Comparison of ENCODE assay signal across 21 mouse cellular contexts in the genomic region with DNA sequence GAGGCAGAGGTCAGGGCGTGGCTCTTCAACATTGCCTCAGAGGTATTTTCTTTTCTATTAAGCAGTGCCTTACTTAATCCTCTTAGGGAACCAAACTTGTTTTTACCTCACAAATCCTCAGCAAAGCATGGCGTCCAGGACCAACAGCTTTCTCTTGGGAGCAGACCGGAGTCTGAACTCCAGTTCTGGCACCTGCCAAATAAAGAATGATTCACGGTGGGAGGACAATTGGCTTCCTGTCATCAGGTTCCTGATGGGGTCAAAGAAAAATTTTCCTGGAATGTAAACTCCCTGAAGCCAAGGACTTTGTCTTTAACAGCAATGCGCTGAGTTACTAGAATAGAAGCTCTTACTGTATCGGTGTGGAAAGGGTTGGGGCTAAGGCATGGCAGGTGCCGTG. TPM values are rescaled to one million over a fixed set of nuclear protein-coding genes. Genes with fewer than 3 reads are reported as not detected.
DNase-seq lines count a peak whose midpoint lies in the region; ATAC-seq and TF ChIP-seq lines count a peak whose summit lies in the region.
"Had no signal": no experiment of that assay in that cellular context is flagged by ENCODE, and none has a peak within 500 bp of the region (broad histone marks: within the 10 kb centered on the region; RNA-seq: fewer than 3 reads in every experiment).

No protein-coding gene starts in this region.

- no peak overlapping the region for H3K27ac ChIP-seq in embryonic facial prominence, embryonic 14.5 days (replicated peaks; ENCODE audit: low read depth, low read length)
- H3K27ac ChIP-seq in embryonic facial prominence, embryonic 10.5 days (replicated peaks): no peak overlapping the region
- peak overlapping the region; percentile 60 for H3K27ac ChIP-seq in heart, embryonic 16.5 days (ENCODE audit: low read length)
- 0 out of 2 replicates have a peak overlapping the region, but pooled peaks have one; percentile 4 for H3K27ac ChIP-seq in ES-Bruce4 (ENCODE audit: insufficient read depth, low read length)
- no peak overlapping the region for H3K27ac ChIP-seq in stomach, embryonic 14.5 days (ENCODE audit: low read length)
- H3K27ac ChIP-seq: embryonic facial prominence, embryonic 15.5 days; gastrocnemius, adult 2 months; hindbrain, embryonic 13.5 days; limb, embryonic 10.5 days had no signal

- H3K9me3 ChIP-seq in embryonic facial prominence, embryonic 14.5 days (ENCODE audit: control insufficient read depth, low read length): no peaks in the 10 kb centered on the region
- H3K9me3 ChIP-seq in embryonic facial prominence, embryonic 10.5 days: no peaks in the 10 kb centered on the region
- no peaks in the 10 kb centered on the region for H3K9me3 ChIP-seq in heart, embryonic 16.5 days (replicated peaks; ENCODE audit: control insufficient read depth, low read length)
- H3K9me3 ChIP-seq in ES-Bruce4 (replicated peaks; ENCODE audit: control insufficient read depth, insufficient read depth, low read length, poor library complexity, severe bottlenecking): peaks cover 6% of the 10 kb centered on the region
- no peaks in the 10 kb centered on the region for H3K9me3 ChIP-seq in stomach, embryonic 14.5 days (ENCODE audit: control insufficient read depth, low read depth, low read length)
- H3K9me3 ChIP-seq: embryonic facial prominence, embryonic 15.5 days; hindbrain, embryonic 13.5 days; limb, embryonic 10.5 days had no signal

- no peak overlapping the region for H3K9ac ChIP-seq in embryonic facial prominence, embryonic 14.5 days (ENCODE audit: low read depth, low read length)
- no peak overlapping the region for H3K9ac ChIP-seq in heart, embryonic 16.5 days (ENCODE audit: low read length)
- no peak overlapping the region for H3K9ac ChIP-seq in ES-Bruce4 (ENCODE audit: low read depth, poor library complexity, severe bottlenecking)
- H3K9ac ChIP-seq in stomach, embryonic 14.5 days (replicated peaks; ENCODE audit: low read depth, low read length): no peak overlapping the region
- H3K9ac ChIP-seq: embryonic facial prominence, embryonic 15.5 days; hindbrain, embryonic 13.5 days; liver, postnatal 0 days had no signal

- no peak for TF ChIP-seq EP300 in ES-Bruce4 (IDR thresholded peaks at IDR 0.05; ENCODE audit: insufficient read depth, low read depth, low read length)

- 53% methylated on average over 7 of the region's 7 CpGs for WGBS in embryonic facial prominence, embryonic 14.5 days
- WGBS in embryonic facial prominence, embryonic 10.5 days: 65% methylated on average over 7 of the region's 7 CpGs
- WGBS in heart, embryonic 16.5 days: 29% methylated on average over 7 of the region's 7 CpGs
- WGBS in stomach, embryonic 14.5 days: 29% methylated on average over 7 of the region's 7 CpGs

- TF ChIP-seq POLR2A in ES-Bruce4 (IDR thresholded peaks at IDR 0.05; ENCODE audit: insufficient read depth, low read length): no peak

- DNase-seq in embryonic facial prominence, embryonic 14.5 days (ENCODE audit: low spot score): peak; percentile 30
- DNase-seq in embryonic facial prominence, embryonic 10.5 days (ENCODE audit: low spot score): no peak
- no peak for DNase-seq in heart, adult 9 months (ENCODE audit: low spot score in 2 of 2)
- no peak for DNase-seq in ovary, postnatal 14 days (ENCODE audit: low spot score)
- DNase-seq: adrenal gland, postnatal 14 days; cerebellum, adult 9-11 months; gastrocnemius, adult 2 months; kidney, adult 9 months; kidney, postnatal 25 days; liver, postnatal 0 days; lung, postnatal 4 days; retina, postnatal 1 day; thymus, postnatal 14 days had no signal

- no peak for TF ChIP-seq CTCF in ES-Bruce4 (IDR thresholded peaks at IDR 0.05; ENCODE audit: low read depth, low read length)

- H3K4me2 ChIP-seq in embryonic facial prominence, embryonic 14.5 days (ENCODE audit: low read depth, low read length): no peak overlapping the region
- H3K4me2 ChIP-seq in heart, embryonic 16.5 days (ENCODE audit: low read depth, low read length): no peak overlapping the region
- no peak overlapping the region for H3K4me2 ChIP-seq in stomach, embryonic 14.5 days (replicated peaks; ENCODE audit: low read depth, low read length)
- H3K4me2 ChIP-seq: embryonic facial prominence, embryonic 15.5 days; hindbrain, embryonic 13.5 days had no signal

- no peaks in the 10 kb centered on the region for H3K27me3 ChIP-seq in embryonic facial prominence, embryonic 14.5 days (replicated peaks; ENCODE audit: control insufficient read depth, insufficient read depth, low read length)
- no peaks in the 10 kb centered on the region for H3K27me3 ChIP-seq in embryonic facial prominence, embryonic 10.5 days (replicated peaks; ENCODE audit: low read depth, poor library complexity, severe bottlenecking)
- H3K27me3 ChIP-seq in heart, embryonic 16.5 days (ENCODE audit: control insufficient read depth, insufficient read depth, low read length): no peaks in the 10 kb centered on the region
- no peaks in the 10 kb centered on the region for H3K27me3 ChIP-seq in ES-Bruce4 (ENCODE audit: control insufficient read depth, insufficient read depth, low read length, poor library complexity, severe bottlenecking)
- no peaks in the 10 kb centered on the region for H3K27me3 ChIP-seq in stomach, embryonic 14.5 days (ENCODE audit: control insufficient read depth, insufficient read depth, low read length)
- H3K27me3 ChIP-seq: CH12.LX; embryonic facial prominence, embryonic 15.5 days; hindbrain, embryonic 13.5 days had no signal

- no peak overlapping the region for H3K4me3 ChIP-seq in embryonic facial prominence, embryonic 14.5 days (ENCODE audit: low read depth, low read length)
- H3K4me3 ChIP-seq in embryonic facial prominence, embryonic 10.5 days: no peak overlapping the region
- H3K4me3 ChIP-seq in heart, embryonic 16.5 days (ENCODE audit: low read length): no peak overlapping the region
- H3K4me3 ChIP-seq in ES-Bruce4 (ENCODE audit: low read depth, low read length): no peak overlapping the region
- no peak overlapping the region for H3K4me3 ChIP-seq in stomach, embryonic 14.5 days (ENCODE audit: low read depth, low read length)
- H3K4me3 ChIP-seq: embryonic facial prominence, embryonic 15.5 days; gastrocnemius, adult 2 months; hindbrain, embryonic 13.5 days; limb, embryonic 10.5 days had no signal

- peaks cover 14% of the 10 kb centered on the region for H3K4me1 ChIP-seq in embryonic facial prominence, embryonic 14.5 days (ENCODE audit: control insufficient read depth, insufficient read depth, low read length)
- peaks cover 23% of the 10 kb centered on the region for H3K4me1 ChIP-seq in embryonic facial prominence, embryonic 10.5 days
- peaks cover 25% of the 10 kb centered on the region for H3K4me1 ChIP-seq in heart, embryonic 16.5 days (ENCODE audit: control insufficient read depth, insufficient read depth, low read length)
- no peaks in the 10 kb centered on the region for H3K4me1 ChIP-seq in ES-Bruce4 (ENCODE audit: control insufficient read depth, insufficient read depth, low read length)
- H3K4me1 ChIP-seq in stomach, embryonic 14.5 days (ENCODE audit: control insufficient read depth, insufficient read depth, low read length): no peaks in the 10 kb centered on the region
- H3K4me1 ChIP-seq: hindbrain, embryonic 13.5 days had no signal

- H3K36me3 ChIP-seq in embryonic facial prominence, embryonic 14.5 days (ENCODE audit: control insufficient read depth, insufficient read depth, low read length): no peaks in the 10 kb centered on the region
- H3K36me3 ChIP-seq in embryonic facial prominence, embryonic 10.5 days (replicated peaks): no peaks in the 10 kb centered on the region
- H3K36me3 ChIP-seq in heart, embryonic 16.5 days (ENCODE audit: control insufficient read depth, insufficient read depth): no peaks in the 10 kb centered on the region
- no peaks in the 10 kb centered on the region for H3K36me3 ChIP-seq in ES-Bruce4 (ENCODE audit: control insufficient read depth, insufficient read depth, low read length, poor library complexity, severe bottlenecking)
- H3K36me3 ChIP-seq in stomach, embryonic 14.5 days (ENCODE audit: control insufficient read depth, insufficient read depth, low read length): no peaks in the 10 kb centered on the region
- H3K36me3 ChIP-seq: embryonic facial prominence, embryonic 15.5 days; hindbrain, embryonic 13.5 days; limb, embryonic 10.5 days had no signal

- ATAC-seq in embryonic facial prominence, embryonic 14.5 days (ENCODE audit: low read depth): no peak
- no peak for ATAC-seq in heart, embryonic 16.5 days (replicated peaks; ENCODE audit: extremely low read depth, insufficient read depth, low FRiP score)
- peak; percentile 14; the same call in 1 of the 2 replicates for ATAC-seq in stomach, embryonic 14.5 days (ENCODE audit: insufficient number of reproducible peaks, insufficient read depth, low FRiP score, low read depth)
- ATAC-seq: inflammation-experienced regulatory T-cells, adult 6 months; liver, postnatal 0 days had no signal

RNA-seq across cellular contexts. Expression of a gene that starts 30.9 kb away (rescaled TPM):
- 83.1 and 89.7 TPM in 2 replicates for polyA plus RNA-seq in embryonic facial prominence, embryonic 14.5 days (2014; fragmentation: Nextera tagmentation; extraction: Ambion mirVana)
- 57.8 and 65.6 TPM in 2 replicates for polyA plus RNA-seq in embryonic facial prominence, embryonic 10.5 days (2016; fragmentation: Nextera tagmentation; extraction: Ambion mirVana)
- 37.9 and 43.1 TPM in 2 replicates for polyA plus RNA-seq in heart, embryonic 16.5 days (2015; fragmentation: Nextera tagmentation; extraction: Ambion mirVana)
- 61.3 and 66.2 TPM in 2 replicates for polyA plus RNA-seq in ES-Bruce4 (2011; ENCODE audit: insufficient read depth, insufficient read length, low read depth, missing spikeins)
- polyA plus RNA-seq in stomach, embryonic 14.5 days (2014; fragmentation: Nextera tagmentation; extraction: Ambion mirVana): 77.2 and 96.4 TPM in 2 replicates

Comparison
In these comparisons a context has a peak if more than half of its experiments do, and no peak if none do; other contexts are left out.
1. H3K27ac ChIP-seq: peak in heart, embryonic 16.5 days (single experiment) and ES-Bruce4 (single experiment); none in embryonic facial prominence, embryonic 14.5 days (single experiment), embryonic facial prominence, embryonic 10.5 days (single experiment) and stomach, embryonic 14.5 days (single experiment).